Mouse (Mus musculus) forebrain, embryonic 13.5 days (tissue): ENCODE measurements around the gene Hdgfl2. TPM values are rescaled to one million over a fixed set of nuclear protein-coding genes. Genes with fewer than 3 reads are reported as not detected.

Experiments
- polyA plus RNA-seq: library from polyadenylated mRNA; unstranded; fragments of >200 nt; fragmentation: Nextera tagmentation; extraction: Ambion mirVana; gene quantifications from 2 replicates; pipeline ENCODE4 v1.2.1, GENCODE M21; 2015

Gene Hdgfl2
- polyA plus RNA-seq, 1 experiment from 2014 or later = 163 TPM

Other genes with a start within 250 kb of the Hdgfl2 start
- gene Zfp119a, start 200.7 kb upstream of the Hdgfl2 start, polyA plus RNA-seq = 10.7 and 12.1 TPM in 2 replicates
- 15.0 and 15.5 TPM in 2 replicates for gene Zfp959, start 187.5 kb upstream of the Hdgfl2 start, polyA plus RNA-seq
- gene Zfp119b, start 130.1 kb upstream of the Hdgfl2 start, polyA plus RNA-seq = 6.6 and 7.3 TPM in 2 replicates
- 2.4 and 2.6 TPM in 2 replicates for gene Ebi3, start 127.0 kb upstream of the Hdgfl2 start, polyA plus RNA-seq
- 29.2 and 32.1 TPM in 2 replicates for gene Yju2, start 120.5 kb upstream of the Hdgfl2 start, polyA plus RNA-seq
- gene Shd, start 109.2 kb upstream of the Hdgfl2 start, polyA plus RNA-seq = 102 TPM in 2 replicates
- gene Fsd1, start 93.1 kb upstream of the Hdgfl2 start, polyA plus RNA-seq = 96.0 and 113 TPM in 2 replicates
- 3.9 and 4.8 TPM in 2 replicates for gene Stap2, start 74.0 kb upstream of the Hdgfl2 start, polyA plus RNA-seq
- 168 TPM in 2 replicates for gene Mpnd, start 73.9 kb upstream of the Hdgfl2 start, polyA plus RNA-seq
- gene Sh3gl1, start 43.0 kb upstream of the Hdgfl2 start, polyA plus RNA-seq = 116 and 127 TPM in 2 replicates
- 22.0 and 26.7 TPM in 2 replicates for gene Chaf1a, start 39.2 kb upstream of the Hdgfl2 start, polyA plus RNA-seq
- gene Ubxn6, start 4.6 kb upstream of the Hdgfl2 start, polyA plus RNA-seq = 68.7 and 68.8 TPM in 2 replicates
- gene Plin4, start 30.2 kb downstream of the Hdgfl2 start, polyA plus RNA-seq = 0.06 and 0.08 TPM in 2 replicates
- gene Plin5, start 38.0 kb downstream of the Hdgfl2 start, polyA plus RNA-seq = 0.27 and 0.52 TPM in 2 replicates
- not detected in 2 replicates for gene Lrg1, start 42.4 kb downstream of the Hdgfl2 start, polyA plus RNA-seq
- gene Sema6b, start 60.7 kb downstream of the Hdgfl2 start, polyA plus RNA-seq = 4.2 and 4.3 TPM in 2 replicates
- 8.0 and 8.4 TPM in 2 replicates for gene Tnfaip8l1, start 82.8 kb downstream of the Hdgfl2 start, polyA plus RNA-seq
- gene Mydgf, start 104.3 kb downstream of the Hdgfl2 start, polyA plus RNA-seq = 56.8 and 64.5 TPM in 2 replicates
- gene Dpp9, start 139.3 kb downstream of the Hdgfl2 start, polyA plus RNA-seq = 32.5 and 33.0 TPM in 2 replicates
- gene Fem1a, start 177.2 kb downstream of the Hdgfl2 start, polyA plus RNA-seq = 16.5 and 19.3 TPM in 2 replicates
- 1.4 and 1.6 TPM in 2 replicates for gene Ticam1, start 197.2 kb downstream of the Hdgfl2 start, polyA plus RNA-seq
- gene Plin3, start 213.2 kb downstream of the Hdgfl2 start, polyA plus RNA-seq = 18.3 and 21.8 TPM in 2 replicates
- not detected in 2 replicates for gene Arrdc5, start 220.7 kb downstream of the Hdgfl2 start, polyA plus RNA-seq
- 119 and 138 TPM in 2 replicates for gene Uhrf1, start 223.7 kb downstream of the Hdgfl2 start, polyA plus RNA-seq
- 51.4 and 55.9 TPM in 2 replicates for gene Kdm4b, start 246.4 kb downstream of the Hdgfl2 start, polyA plus RNA-seq